Mouse (Mus musculus) cerebellum, postnatal 14 days (tissue): ENCODE data around the gene Fgfr4.
"Not testable (repeated sequence)": the region's sequence is repeated elsewhere in the genome, so short reads cannot be mapped to it uniquely, and the experiment has no call there.

Experiments
- DNase-seq, 2 experiments: peaks; one replicate each; pipeline ENCODE4 v3.0.0; 2021; ENCODE audit warnings: mixed read lengths in 2 of 2

Fgfr4 gene

GRCm38 (mm10) chr13:55174347-55174746, 21.9 kb downstream of the Fgfr4 start:
- no peak for DNase-seq

DNA sequence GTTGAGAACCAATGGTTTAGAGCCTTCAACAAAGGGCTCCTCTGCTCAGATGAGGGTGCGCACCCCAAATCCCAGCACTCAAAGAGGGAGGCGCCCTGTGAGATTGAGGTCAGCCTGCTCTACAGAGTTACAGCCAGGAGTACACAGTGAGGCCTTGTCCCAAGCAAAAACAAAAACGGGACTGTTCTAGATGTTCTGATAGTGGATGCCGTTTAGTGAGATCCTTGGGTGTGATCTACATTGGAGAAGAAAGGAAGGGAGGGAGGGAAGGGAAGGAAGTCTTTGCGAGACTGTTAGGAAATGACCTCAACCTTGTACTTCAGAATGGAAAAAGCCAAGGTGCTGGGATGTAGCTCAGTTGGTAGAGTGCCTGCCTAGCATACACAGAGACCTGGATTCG, 23.8 kb downstream of the Fgfr4 start:
- DNase-seq = no peak

DNA sequence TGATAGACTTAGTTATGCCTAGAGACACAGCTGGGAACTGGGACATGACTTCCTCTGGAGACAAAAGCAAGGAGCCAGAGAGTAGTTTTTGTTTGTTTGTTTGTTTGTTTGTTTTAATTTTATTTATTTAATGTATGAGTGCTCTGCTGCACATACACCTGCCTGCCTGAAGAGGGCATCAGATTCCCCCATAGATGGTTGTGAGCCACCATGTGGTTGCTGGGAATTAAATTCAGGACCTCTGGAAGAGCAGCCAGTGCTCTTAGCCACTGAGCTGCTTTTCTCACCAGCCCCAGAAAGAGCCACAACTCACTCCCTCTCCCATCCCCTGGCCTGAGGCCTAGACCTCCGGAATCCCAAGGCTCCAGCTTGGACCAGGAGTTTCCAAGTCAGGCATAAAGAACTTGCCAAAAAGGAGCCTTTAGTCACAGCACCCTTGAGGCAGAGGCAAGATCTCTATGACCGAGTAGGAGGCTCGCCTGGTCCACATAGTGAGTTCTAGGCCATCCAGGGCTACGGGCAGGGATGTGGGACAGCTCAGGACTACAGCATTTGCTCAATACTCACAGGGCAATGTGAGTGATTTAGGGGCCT, 25.6 kb downstream of the Fgfr4 start:
- DNase-seq = no peak

DNA sequence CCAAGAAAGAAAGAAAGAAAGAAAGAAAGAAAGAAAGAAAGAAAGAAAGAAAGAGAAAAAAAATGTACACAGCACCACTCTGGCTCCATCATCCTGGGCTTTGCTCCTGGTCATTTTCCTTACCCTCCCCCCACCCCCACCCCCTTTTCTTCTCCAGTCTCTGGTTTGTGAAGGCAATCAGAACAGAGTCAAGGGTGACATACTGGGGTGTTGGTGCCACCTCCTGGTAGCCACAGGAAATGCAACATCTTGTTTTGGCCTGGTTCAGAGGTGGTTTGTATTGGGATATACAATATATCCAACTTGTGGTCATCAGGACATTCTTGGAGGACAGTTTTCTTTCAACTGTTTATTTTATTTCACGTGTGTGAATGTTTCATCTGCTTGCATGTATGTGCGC, 26.1 kb downstream of the Fgfr4 start:
- DNase-seq = peak; percentile 87

DNA sequence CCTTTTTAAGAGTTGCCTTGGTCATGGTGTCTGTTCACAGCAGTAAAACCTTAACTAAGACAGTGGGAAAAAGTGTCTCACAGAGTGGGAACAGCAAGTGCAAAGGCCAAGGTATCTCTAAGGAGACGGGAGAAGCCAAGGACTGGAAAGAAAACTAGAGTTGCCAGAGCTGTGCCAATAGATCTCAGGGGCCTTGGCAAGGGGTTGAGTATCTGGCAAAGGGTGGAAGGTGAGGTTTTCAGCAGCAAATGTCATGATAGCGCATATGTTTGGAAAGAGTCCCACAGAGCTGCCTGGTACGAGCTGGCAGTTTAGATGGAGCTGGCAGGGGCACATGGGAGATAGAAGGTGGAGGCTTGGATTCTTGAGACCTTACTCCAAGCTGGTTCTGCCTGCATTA, 27.2 kb downstream of the Fgfr4 start:
- DNase-seq = peak in 1 of 2 experiments; percentile 56

- no peak for DNase-seq
These were observed 29.3 kb downstream of the Fgfr4 start for GRCm38 (mm10) chr13:55181786-55182172.

GRCm38 (mm10) chr13:55182173-55182894, 29.9 kb downstream of the Fgfr4 start:
- DNase-seq = peak; percentile 72 to 76

- DNase-seq = no peak
These were observed 30.9 kb downstream of the Fgfr4 start for GRCm38 (mm10) chr13:55183382-55183781.

DNA sequence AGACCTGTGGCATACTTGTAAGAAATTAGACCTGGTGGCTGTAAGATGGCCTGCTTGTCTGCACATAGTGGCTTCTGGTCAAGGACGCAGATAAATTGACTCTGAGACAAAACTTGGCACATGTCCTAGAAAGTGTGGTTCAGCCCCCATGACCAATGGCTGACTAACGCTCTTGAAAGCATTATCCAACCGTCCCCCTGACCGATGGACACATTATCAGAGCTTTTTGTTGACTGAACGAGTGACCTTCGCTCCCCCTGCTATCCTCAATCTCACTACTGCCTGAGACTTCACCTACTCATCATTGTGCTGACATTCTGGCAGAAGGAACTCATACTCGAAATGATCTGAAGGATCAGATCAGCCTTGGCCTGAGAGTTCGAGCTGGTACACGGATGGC, 34.6 kb downstream of the Fgfr4 start:
- not testable (repeated sequence) for DNase-seq

DNA sequence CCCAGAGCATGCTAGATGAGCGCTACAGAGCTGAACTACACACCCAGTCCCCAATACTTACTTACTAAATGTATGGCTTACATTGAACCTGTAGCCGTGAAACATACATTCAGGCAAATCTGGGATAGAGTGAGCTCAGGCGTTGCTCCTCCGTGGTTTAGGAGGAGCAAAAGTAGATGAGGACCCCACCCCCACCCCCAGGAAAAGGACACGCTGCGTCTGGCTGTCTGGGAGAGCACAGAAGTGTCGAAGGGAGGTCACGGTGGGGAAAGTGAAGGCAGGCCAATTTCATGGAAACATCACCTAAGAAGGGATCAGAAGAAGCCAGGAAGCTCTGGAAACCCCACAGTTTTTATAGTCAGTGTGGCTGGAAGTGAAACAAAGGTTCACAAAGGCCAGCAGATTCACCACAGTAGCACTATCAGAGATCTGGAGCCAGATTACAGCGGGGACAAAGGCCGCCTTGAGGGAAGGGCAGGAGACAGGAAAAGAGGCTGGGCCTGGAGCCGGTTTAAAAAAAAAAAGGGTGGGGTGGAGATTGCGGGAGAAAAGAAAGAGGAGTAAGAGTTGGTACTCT, 37.2 kb downstream of the Fgfr4 start:
- no peak for DNase-seq

DNA sequence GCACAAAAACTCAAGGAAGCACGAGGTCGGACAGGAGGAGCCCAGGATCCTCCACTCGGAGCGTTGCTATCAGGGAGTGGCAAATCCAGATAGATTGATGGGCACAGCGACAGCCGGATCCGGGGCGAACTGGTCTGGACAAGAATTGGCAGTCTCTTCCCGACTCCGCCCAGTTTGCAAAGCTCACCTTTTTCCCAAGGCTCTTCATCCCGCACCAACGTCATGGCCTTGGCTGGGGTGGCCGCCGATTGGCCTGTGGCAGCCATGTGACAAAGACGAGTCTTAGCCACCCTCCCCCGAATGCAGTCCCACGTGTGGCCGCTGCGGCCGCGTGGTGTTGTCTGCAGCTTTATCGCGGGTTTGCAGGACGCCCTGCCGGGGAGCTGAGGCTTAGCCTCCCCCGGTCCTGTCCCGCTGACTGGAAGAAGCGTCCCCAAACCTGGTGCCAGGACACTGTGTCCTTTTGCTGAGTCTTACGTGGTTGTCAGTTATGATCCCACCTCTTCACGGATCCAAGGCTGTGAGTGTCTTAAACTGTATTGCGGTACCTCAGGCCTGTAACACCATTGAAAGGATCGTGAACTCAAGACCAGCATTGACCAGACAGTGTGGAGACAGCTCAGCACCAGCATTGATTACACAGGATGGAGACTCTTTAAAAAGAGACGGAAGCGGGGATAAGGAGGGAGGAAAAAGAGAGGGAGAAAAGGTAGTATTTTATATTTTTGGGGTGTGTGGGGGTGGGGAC, 37.9 kb downstream of the Fgfr4 start:
- DNase-seq = peak; percentile 97

DNA sequence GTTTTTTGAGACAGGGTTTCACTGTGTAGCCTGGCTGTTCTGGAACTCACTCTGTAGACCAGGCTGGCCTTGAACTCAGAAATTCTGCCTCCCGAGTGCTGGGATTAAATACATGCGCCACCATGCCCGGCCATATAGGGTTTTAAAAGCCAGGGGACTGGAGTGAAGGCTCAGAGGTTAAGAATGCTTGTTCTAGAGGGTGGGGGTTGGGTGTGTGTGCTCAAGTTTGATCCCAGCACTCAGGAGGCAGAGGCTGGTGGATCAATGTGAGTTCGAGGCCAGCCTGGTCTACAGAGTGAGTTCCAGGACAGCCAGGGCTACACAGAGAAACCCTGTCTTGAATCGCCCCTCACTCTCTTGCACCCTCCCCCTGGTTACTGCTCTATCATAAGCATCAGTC, 39.1 kb downstream of the Fgfr4 start:
- DNase-seq = no peak

DNA sequence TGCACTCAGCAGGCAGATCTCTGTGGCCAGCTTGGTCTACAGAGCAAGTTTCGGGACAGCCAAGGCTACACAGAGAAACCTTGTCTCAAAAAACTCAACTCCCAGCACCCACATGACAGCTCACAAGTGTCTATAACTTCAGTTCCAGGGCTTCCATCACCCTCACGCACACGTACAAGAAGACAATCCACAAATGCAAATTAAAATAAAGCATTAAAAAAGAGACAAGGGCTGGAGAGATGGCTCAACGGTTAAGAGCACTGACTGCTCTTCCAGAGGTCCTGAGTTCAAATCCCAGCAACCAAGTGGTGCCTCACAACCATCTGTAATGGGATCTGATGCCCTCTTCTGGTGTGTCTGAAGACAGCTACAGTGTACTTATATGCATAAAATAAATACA, 50.3 kb downstream of the Fgfr4 start:
- DNase-seq = not testable (repeated sequence)

DNA sequence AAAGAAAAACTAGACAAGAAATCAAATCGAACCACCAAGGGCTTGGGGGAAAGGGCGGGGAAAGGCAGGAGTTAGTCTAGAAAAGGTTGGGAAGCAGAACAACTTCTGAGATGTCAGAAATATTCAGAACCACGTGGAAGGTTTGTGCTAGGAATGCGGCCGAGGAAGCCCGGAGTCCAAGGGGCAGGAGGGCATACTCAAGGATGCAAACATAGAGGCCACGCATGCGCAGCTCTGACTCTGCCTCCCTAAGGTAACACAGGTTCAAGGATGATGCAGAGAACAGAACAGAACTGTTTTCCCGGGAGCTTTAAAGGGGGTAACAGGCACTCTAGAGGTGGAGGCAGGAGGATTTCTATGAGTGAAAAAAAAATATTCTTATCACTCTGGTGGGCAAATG, 51.3 kb downstream of the Fgfr4 start:
- no peak for DNase-seq

GRCm38 (mm10) chr13:55204667-55205389, 52.4 kb downstream of the Fgfr4 start:
- DNase-seq = no peak

DNA sequence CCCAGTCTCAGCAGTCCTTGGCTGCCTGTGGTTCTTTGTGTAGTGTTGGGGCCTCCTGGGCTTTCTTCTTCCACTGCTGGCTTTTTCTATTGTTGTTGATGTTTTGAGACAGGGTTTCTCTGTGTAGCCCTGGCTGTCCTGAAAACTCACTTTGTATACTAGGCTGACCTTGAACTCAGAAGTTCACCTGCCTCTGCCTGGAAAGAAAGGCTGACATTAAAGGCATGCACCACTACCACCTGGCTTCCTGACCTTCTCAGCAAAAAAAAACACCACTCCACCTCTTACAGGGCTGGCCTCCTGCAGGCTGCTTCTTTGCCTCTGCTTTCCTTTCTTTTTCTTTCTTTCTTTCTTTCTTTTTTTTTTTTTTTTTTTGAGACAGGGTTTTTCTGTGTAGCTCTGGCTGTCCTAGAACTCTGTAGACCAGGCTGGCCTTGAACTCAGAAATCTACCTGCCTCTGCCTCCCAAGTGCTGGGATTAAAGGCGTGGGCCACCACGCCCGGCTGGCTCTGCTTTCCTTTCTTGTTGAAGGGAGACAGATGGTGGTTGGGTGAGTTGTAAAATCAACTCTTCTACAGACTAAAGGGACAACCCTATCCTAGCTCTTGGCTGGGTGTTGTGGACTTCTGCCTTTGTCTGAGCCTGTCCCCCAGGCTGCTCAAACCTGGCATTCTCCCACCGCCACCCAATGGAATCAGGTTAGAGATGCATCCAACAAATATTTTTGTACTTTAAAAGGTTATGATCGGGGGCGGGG, 53.2 kb downstream of the Fgfr4 start:
- DNase-seq = no peak

DNA sequence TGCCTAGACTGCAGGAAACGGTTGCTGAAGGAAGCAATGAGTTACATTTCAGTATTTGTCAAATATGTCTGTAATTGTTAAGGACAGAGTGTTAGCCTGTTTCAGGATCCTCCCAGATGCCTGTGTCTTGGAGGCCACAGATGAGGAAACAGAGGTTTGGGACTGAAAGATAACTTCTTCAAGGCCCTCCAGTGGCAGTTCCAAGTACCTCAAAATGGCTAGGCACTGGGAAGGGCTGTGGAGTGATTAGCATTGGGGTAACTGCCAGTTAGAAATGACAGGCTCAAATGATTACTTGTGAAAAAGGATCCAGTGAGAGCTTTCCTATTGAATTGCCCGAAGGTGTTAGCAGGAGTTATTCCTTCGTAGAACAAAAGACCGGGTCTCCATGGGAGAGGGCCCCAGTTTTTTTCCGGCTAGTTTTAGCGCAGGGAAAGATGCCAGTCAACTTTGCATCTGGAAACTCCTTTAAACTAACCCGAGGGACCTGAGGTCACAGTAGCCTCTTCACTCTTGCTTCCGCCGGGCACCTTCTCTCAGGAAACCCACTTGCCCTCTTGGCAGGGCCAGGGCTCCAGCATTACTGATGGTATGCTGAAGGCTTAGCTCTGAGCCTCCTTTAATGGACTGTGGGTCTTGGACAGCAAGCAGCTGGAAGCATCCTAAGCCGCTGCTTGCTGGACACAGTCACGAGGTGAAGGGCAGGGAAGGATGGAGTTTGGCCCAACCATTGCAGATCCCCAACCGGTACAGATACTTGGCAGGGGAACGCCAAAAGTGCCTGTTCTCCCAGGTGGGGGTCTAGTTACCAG, 56.6 kb downstream of the Fgfr4 start:
- peak; percentile 19 to 27 for DNase-seq

DNA sequence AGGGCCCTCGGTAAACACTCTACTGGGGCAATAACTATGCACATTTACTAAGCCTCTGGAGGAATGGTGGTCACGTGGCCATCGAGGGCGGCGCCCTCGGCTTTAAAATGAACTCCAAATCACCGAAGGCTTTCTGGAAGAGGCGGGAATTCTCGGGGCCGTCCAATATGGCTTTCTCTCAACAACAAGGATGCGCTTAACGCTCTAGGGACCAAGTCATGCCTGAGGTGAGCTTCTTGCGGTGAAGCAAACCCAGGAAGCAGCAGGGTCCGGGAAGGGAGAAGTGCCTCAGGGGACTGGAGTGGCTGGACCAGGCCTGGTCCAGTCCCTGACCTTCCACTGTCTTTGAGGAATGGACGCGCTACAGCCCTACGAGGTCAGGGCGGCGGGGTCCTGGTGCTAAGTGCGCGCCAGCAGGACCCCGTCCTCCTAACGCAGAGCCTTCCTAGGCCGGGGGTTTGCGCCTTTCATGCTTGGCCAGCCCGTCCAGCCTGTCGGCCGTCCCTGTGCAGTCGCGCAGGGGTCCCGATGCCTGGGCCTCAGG, 57.3 kb downstream of the Fgfr4 start, which contains the start of gene Nsd1:
TSS of gene Nsd1 (plus strand) at position 134 of the 544 bp plus-strand sequence.
- no peak for DNase-seq

DNA sequence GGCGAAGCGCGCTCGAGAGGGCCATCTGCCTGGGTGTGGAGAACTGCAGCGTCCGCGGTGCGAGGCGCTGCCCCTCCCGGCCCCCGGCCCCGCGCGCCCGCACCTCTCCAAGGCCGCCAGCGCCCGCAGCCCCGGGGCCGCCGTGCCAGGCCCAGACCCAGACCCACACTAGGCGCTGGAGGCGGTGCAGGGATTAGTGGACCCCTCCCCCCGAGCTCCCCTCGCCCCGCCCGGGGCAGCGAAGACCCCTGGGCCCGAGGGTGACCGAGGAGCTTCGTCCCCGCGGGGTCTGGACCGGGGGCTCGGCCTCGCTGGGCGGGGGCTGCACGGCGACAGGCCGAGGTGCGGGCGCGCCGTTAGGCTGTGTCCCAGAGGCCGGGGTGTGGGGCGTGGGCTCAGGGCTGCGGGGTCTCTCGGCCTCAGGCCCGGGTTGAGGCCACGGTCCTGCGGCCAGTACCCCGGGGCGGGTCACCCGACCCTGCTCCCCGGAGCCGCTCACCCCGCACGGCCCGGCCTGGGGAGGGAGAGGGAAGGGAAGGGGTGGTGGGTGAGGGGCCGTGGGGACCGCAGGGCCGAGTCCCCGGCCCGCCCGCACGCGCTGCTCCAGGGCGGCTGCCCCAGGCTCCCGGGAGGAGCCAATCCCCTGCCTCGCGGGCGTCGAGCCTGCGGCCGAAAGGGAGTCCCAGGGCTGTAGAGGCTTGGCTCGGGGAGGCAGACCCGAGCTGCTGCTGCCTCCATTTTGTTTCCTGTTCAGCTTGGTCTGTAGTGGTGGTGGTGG, 57.9 kb downstream of the Fgfr4 start:
- DNase-seq = peak; percentile 82 to 83

- peak in 1 of 2 experiments; percentile 86 for DNase-seq
These were observed 58.5 kb downstream of the Fgfr4 start for GRCm38 (mm10) chr13:55210971-55211220.
